Mouse (Mus musculus) CD4-positive, CD25-positive, alpha-beta regulatory T cell, adult 2 months (primary cell): ENCODE results near the gene Cldn7.

Experiments used
- DNase-seq: peaks from one replicate; pipeline ENCODE4 v3.0.0-alpha.2; 2012; ENCODE audit warnings: low read depth, low spot score

Cldn7 gene

GRCm38 (mm10) chr11:69990850-69991691 is 26.5 kb downstream of the Cldn7 start, which contains the start of gene Gabarap:
Gene Gabarap, plus strand, starts transcription at chr11:69991143.
- peak; percentile 97 for DNase-seq

- no peak for DNase-seq
Measured at GRCm38 (mm10) chr11:69991711-69992110, 27.1 kb downstream of the Cldn7 start.

GRCm38 (mm10) chr11:69992396-69992795 is 27.8 kb downstream of the Cldn7 start:
- DNase-seq = no peak

- DNase-seq = no peak
Measured at GRCm38 (mm10) chr11:69992932-69993331, 28.4 kb downstream of the Cldn7 start.

- no peak for DNase-seq
Measured at GRCm38 (mm10) chr11:69994401-69995090, 30.0 kb downstream of the Cldn7 start.

GRCm38 (mm10) chr11:69995391-69995960 is 30.9 kb downstream of the Cldn7 start, which contains the start of gene Phf23:
Gene Phf23, plus strand, starts transcription at chr11:69995777.
- peak; percentile 98 for DNase-seq

- DNase-seq = peak; percentile 80
Measured at GRCm38 (mm10) chr11:69996161-69997061, 31.8 kb downstream of the Cldn7 start.

GRCm38 (mm10) chr11:69997070-69997509 is 32.5 kb downstream of the Cldn7 start:
- peak; percentile 92 for DNase-seq

GRCm38 (mm10) chr11:69998567-69999491 is 34.2 kb downstream of the Cldn7 start:
- peak; percentile 42 for DNase-seq

GRCm38 (mm10) chr11:69999666-70000065 is 35.1 kb downstream of the Cldn7 start:
- peak; percentile 55 for DNase-seq

- peak; percentile 97 for DNase-seq
Measured at GRCm38 (mm10) chr11:70000396-70000898, 35.9 kb downstream of the Cldn7 start, which contains the start of gene Dvl2. Gene Dvl2, plus strand, starts transcription at chr11:70000595.

GRCm38 (mm10) chr11:70001159-70001558 is 36.6 kb downstream of the Cldn7 start:
- no peak for DNase-seq

- peak; percentile 79 for DNase-seq
Measured at GRCm38 (mm10) chr11:70001865-70002264, 37.3 kb downstream of the Cldn7 start.

GRCm38 (mm10) chr11:70002471-70002870 is 37.9 kb downstream of the Cldn7 start:
- no peak for DNase-seq

- DNase-seq = peak; percentile 72
Measured at GRCm38 (mm10) chr11:70005521-70005920, 40.9 kb downstream of the Cldn7 start.

- no peak for DNase-seq
Measured at GRCm38 (mm10) chr11:70010033-70010432, 45.5 kb downstream of the Cldn7 start.

- no peak for DNase-seq
Measured at GRCm38 (mm10) chr11:70010548-70010947, 46.0 kb downstream of the Cldn7 start.

- no peak for DNase-seq
Measured at GRCm38 (mm10) chr11:70010961-70011360, 46.4 kb downstream of the Cldn7 start.

GRCm38 (mm10) chr11:70012931-70013330 is 48.4 kb downstream of the Cldn7 start:
- no peak for DNase-seq

GRCm38 (mm10) chr11:70013408-70013807 is 48.8 kb downstream of the Cldn7 start:
- DNase-seq = no peak
